Comparison of ENCODE assay signal across 34 mouse cellular contexts in the genomic region with DNA sequence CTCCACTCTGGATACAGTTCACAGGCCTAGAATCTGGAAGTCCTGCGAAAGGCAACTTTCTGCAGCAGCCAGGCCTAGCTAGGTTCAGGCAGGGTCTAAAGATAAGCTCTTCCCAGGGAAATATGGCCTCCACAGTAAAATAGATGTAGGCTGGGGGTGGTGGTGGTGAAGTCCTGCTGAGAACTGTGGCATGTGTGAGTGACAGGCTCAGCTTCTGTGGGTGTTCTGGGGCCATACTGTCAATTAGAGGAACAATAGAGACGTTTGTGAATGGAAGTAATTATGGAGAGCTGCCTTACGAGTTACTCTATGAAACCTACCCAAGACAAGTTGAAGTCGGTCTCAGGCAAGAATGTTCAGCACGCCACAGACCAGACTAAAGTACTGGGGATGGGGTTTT. TPM values are rescaled to one million over a fixed set of nuclear protein-coding genes. Genes with fewer than 3 reads are reported as not detected.
"Had no signal": no experiment of that assay in that cellular context is flagged by ENCODE, and none has a peak within 500 bp of the region (broad histone marks: within the 10 kb centered on the region; RNA-seq: fewer than 3 reads in every experiment).

No protein-coding gene starts in this region.

- H3K4me2 ChIP-seq: heart, embryonic 11.5 days; hindbrain, embryonic 13.5 days; hindbrain, embryonic 15.5 days; intestine, embryonic 15.5 days; limb, embryonic 12.5 days; liver, embryonic 11.5 days; liver, embryonic 13.5 days; liver, embryonic 15.5 days had no signal

- H3K27ac ChIP-seq: gastrocnemius, adult 2 months; heart, adult 2 months; hindbrain, embryonic 13.5 days; hindbrain, embryonic 15.5 days; intestine, embryonic 15.5 days; limb, embryonic 10.5 days; limb, embryonic 12.5 days; liver, embryonic 13.5 days; liver, embryonic 15.5 days had no signal

- ATAC-seq: inflammation-experienced regulatory T-cells, adult 6 months; intestine, embryonic 15.5 days; intestine, postnatal 0 days had no signal

- H3K9ac ChIP-seq: hindbrain, embryonic 13.5 days; hindbrain, embryonic 15.5 days; intestine, embryonic 15.5 days; limb, embryonic 12.5 days; liver, embryonic 13.5 days; liver, embryonic 15.5 days had no signal

- H3K9me3 ChIP-seq: hindbrain, embryonic 13.5 days; hindbrain, embryonic 15.5 days; intestine, embryonic 15.5 days; limb, embryonic 10.5 days; limb, embryonic 12.5 days; liver, embryonic 13.5 days; liver, embryonic 15.5 days had no signal

- DNase-seq: gastrocnemius, adult 2 months; gastrocnemius, postnatal 10 days; gastrocnemius, postnatal 25 days; heart, adult 2 months; heart, postnatal 10 days; heart, postnatal 4 days; kidney, adult 18-20 months; kidney, adult 8-10 months; kidney, postnatal 10 days; kidney, postnatal 25 days; kidney, postnatal 4 days; layer of hippocampus, adult 9-11 months; layer of hippocampus, postnatal 36 days; liver; liver, embryonic 13.5 days had no signal

- H3K4me3 ChIP-seq: gastrocnemius, adult 2 months; heart, adult 2 months; hindbrain, embryonic 13.5 days; hindbrain, embryonic 15.5 days; intestine, embryonic 15.5 days; limb, embryonic 10.5 days; limb, embryonic 12.5 days; liver, embryonic 13.5 days; liver, embryonic 15.5 days had no signal

- H3K4me1 ChIP-seq: liver, embryonic 13.5 days; liver, embryonic 15.5 days had no signal

- H3K36me3 ChIP-seq: hindbrain, embryonic 13.5 days; hindbrain, embryonic 15.5 days; intestine, embryonic 15.5 days; limb, embryonic 10.5 days; limb, embryonic 12.5 days; liver, embryonic 13.5 days; liver, embryonic 15.5 days had no signal

RNA-seq across cellular contexts. Expression of a gene that starts 25.9 kb away (rescaled TPM):
- total RNA-seq: granulocyte monocyte progenitor cell, adult 5-6 weeks; heart, adult 2 months; heart, postnatal 10 days; heart, postnatal 25 days; heart, postnatal 4 days; left cerebral cortex, adult 18-20 months; left cerebral cortex, adult 8-10 months; left cerebral cortex, postnatal 14 days; left cerebral cortex, postnatal 36 days had no signal
- polyA plus RNA-seq: heart, embryonic 14.5 days; heart, embryonic 16.5 days; kidney, embryonic 14.5 days had no signal
